Mouse (Mus musculus) liver, adult 2 months (tissue): ENCODE results near the gene Pou2f3.

Source experiments
- CTCF ChIP-seq: fragments of 200-500 bp; IDR thresholded peaks from 2 replicates; pipeline ENCODE4 v1.5.1; 2011; ENCODE audit warnings: low read depth, low read length, control low read depth
- POLR2A ChIP-seq: fragments of 200-500 bp; IDR thresholded peaks from 2 replicates; pipeline ENCODE4 v1.6.1; 2011; ENCODE audit warnings: low read length, control low read depth; ENCODE audit not compliant: insufficient read depth; ENCODE audit errors: extremely low read depth

GRCm38 (mm10) chr9:43150957-43151356, 59.2 kb downstream of the Pou2f3 start:
- no peak for TF ChIP-seq CTCF
- TF ChIP-seq POLR2A: no peak
